Mouse (Mus musculus): ENCODE data around the gene Cfd.
"Not testable (repeated sequence)": the region's sequence is repeated elsewhere in the genome, so short reads cannot be mapped to it uniquely, and the experiment has no call there.

Gene Cfd

GRCm38 (mm10) chr10:79861230-79862048, 29.2 kb upstream of the Cfd start:
- DNase-seq = peak; percentile 76

- DNase-seq = peak; percentile 14
Measured at GRCm38 (mm10) chr10:79862049-79862788, 28.4 kb upstream of the Cfd start.

- DNase-seq = peak; percentile 35
Measured at GRCm38 (mm10) chr10:79862925-79863324, 27.7 kb upstream of the Cfd start.

GRCm38 (mm10) chr10:79864351-79865188, 26.1 kb upstream of the Cfd start:
- peak; percentile 32 for DNase-seq

- DNase-seq = peak; percentile 17
Measured at GRCm38 (mm10) chr10:79865189-79865601, 25.5 kb upstream of the Cfd start.

GRCm38 (mm10) chr10:79865801-79866295, 24.8 kb upstream of the Cfd start:
- peak; percentile 73 for DNase-seq

- DNase-seq = no peak
Measured at GRCm38 (mm10) chr10:79866601-79867000, 24.1 kb upstream of the Cfd start.

GRCm38 (mm10) chr10:79871845-79872244, 18.8 kb upstream of the Cfd start:
- DNase-seq = no peak

- no peak for DNase-seq
Measured at GRCm38 (mm10) chr10:79872862-79873261, 17.8 kb upstream of the Cfd start.

- no peak for DNase-seq
Measured at GRCm38 (mm10) chr10:79873313-79873712, 17.3 kb upstream of the Cfd start.

GRCm38 (mm10) chr10:79873715-79874289, 16.9 kb upstream of the Cfd start:
- DNase-seq = no peak

- no peak for DNase-seq
Measured at GRCm38 (mm10) chr10:79874290-79874862, 16.3 kb upstream of the Cfd start, which contains the start of the genes Prtn3 and Plppr3. Gene Prtn3 (plus strand): TSS chr10:79874476. Gene Plppr3 (minus strand): TSS chr10:79874634.

- DNase-seq = no peak
Measured at GRCm38 (mm10) chr10:79877174-79877573, 13.5 kb upstream of the Cfd start.

GRCm38 (mm10) chr10:79877757-79878156, 12.9 kb upstream of the Cfd start:
- DNase-seq = peak; percentile 74

GRCm38 (mm10) chr10:79879527-79879926, 11.1 kb upstream of the Cfd start:
- DNase-seq = no peak

- DNase-seq = no peak
Measured at GRCm38 (mm10) chr10:79880721-79881120, 9.9 kb upstream of the Cfd start.

- DNase-seq = no peak
Measured at GRCm38 (mm10) chr10:79881981-79882380, 8.7 kb upstream of the Cfd start.

- DNase-seq = peak; percentile 90
Measured at GRCm38 (mm10) chr10:79883297-79884084, 7.2 kb upstream of the Cfd start.

GRCm38 (mm10) chr10:79884446-79884845, 6.2 kb upstream of the Cfd start:
- peak; percentile 90 for DNase-seq

GRCm38 (mm10) chr10:79884938-79885337, 5.7 kb upstream of the Cfd start:
- not testable (repeated sequence) for DNase-seq

GRCm38 (mm10) chr10:79886054-79886453, 4.6 kb upstream of the Cfd start, which contains the start of gene Elane:
Gene Elane (plus strand): TSS chr10:79886247.
- no peak for DNase-seq

Measured in kidney, adult 9 months (tissue).